Mouse (Mus musculus): ENCODE results near the gene Mapk3. TPM values are rescaled to one million over a fixed set of nuclear protein-coding genes. Genes with fewer than 3 reads are reported as not detected.

Mapk3 gene
- polyA plus RNA-seq, 1 experiment, result 117 TPM

GRCm38 (mm10) chr7:126798127-126799049 is 39.0 kb downstream of the Mapk3 start:
- H3K4me3 ChIP-seq (replicated peaks; ENCODE audit: control insufficient read depth, low read depth, low read length), result peak overlapping the region; percentile 86
- TF ChIP-seq POLR2A (IDR thresholded peaks at IDR 0.05; ENCODE audit: borderline replicate concordance, control insufficient read depth, low read depth, low read length) (no peak), CTCF (IDR thresholded peaks at IDR 0.05; ENCODE audit: control insufficient read depth, insufficient read depth, low read length) (no peak)
- peak overlapping the region; percentile 97 for H3K27ac ChIP-seq (ENCODE audit: control insufficient read depth, insufficient read depth, low read depth, low read length, poor library complexity)
- peaks cover 2% of the 10 kb centered on the region; the same call in 1 of the 2 replicates for H3K4me1 ChIP-seq (ENCODE audit: control insufficient read depth, insufficient read depth, low read length)
- 1% methylated on average over 40 of the region's 40 CpGs for WGBS

GRCm38 (mm10) chr7:126799050-126799467 is 39.7 kb downstream of the Mapk3 start:
- WGBS, result under 1% methylated on average over 36 of the region's 36 CpGs
- peaks cover 2% of the 10 kb centered on the region; the same call in 1 of the 2 replicates for H3K4me1 ChIP-seq (ENCODE audit: control insufficient read depth, insufficient read depth, low read length)
- TF ChIP-seq CTCF (IDR thresholded peaks at IDR 0.05; ENCODE audit: control insufficient read depth, insufficient read depth, low read length), result 0 out of 2 replicates have a peak, but pooled peaks have one; percentile 2
- TF ChIP-seq POLR2A (IDR thresholded peaks at IDR 0.05; ENCODE audit: borderline replicate concordance, control insufficient read depth, low read depth, low read length), result peak; percentile 92
- peak overlapping the region; percentile 86 for H3K4me3 ChIP-seq (replicated peaks; ENCODE audit: control insufficient read depth, low read depth, low read length)
- peak overlapping the region; percentile 97 for H3K27ac ChIP-seq (ENCODE audit: control insufficient read depth, insufficient read depth, low read depth, low read length, poor library complexity)

GRCm38 (mm10) chr7:126799468-126800268 is 40.3 kb downstream of the Mapk3 start:
- Histone ChIP-seq H3K4me3 (replicated peaks; ENCODE audit: control insufficient read depth, low read depth, low read length) (peak overlapping the region; percentile 86), H3K4me1 (ENCODE audit: control insufficient read depth, insufficient read depth, low read length) (peaks cover 2% of the 10 kb centered on the region; the same call in 1 of the 2 replicates), H3K27ac (ENCODE audit: control insufficient read depth, insufficient read depth, low read depth, low read length, poor library complexity) (peak overlapping the region; percentile 95)
- TF ChIP-seq POLR2A (IDR thresholded peaks at IDR 0.05; ENCODE audit: borderline replicate concordance, control insufficient read depth, low read depth, low read length), result peak; percentile 76
- TF ChIP-seq CTCF (IDR thresholded peaks at IDR 0.05; ENCODE audit: control insufficient read depth, insufficient read depth, low read length), result 0 out of 2 replicates have a peak, but pooled peaks have one; percentile 33
- 5% methylated on average over 38 of the region's 38 CpGs for WGBS

GRCm38 (mm10) chr7:126800269-126801056 is 41.1 kb downstream of the Mapk3 start:
- WGBS, result 69% methylated on average over 5 of the region's 5 CpGs
- peak overlapping the region; percentile 95 for H3K27ac ChIP-seq (ENCODE audit: control insufficient read depth, insufficient read depth, low read depth, low read length, poor library complexity)
- H3K4me3 ChIP-seq (replicated peaks; ENCODE audit: control insufficient read depth, low read depth, low read length), result no peak overlapping the region
- no peak for TF ChIP-seq CTCF (IDR thresholded peaks at IDR 0.05; ENCODE audit: control insufficient read depth, insufficient read depth, low read length)
- TF ChIP-seq POLR2A (IDR thresholded peaks at IDR 0.05; ENCODE audit: borderline replicate concordance, control insufficient read depth, low read depth, low read length), result no peak
- peaks cover 2% of the 10 kb centered on the region; the same call in 1 of the 2 replicates for H3K4me1 ChIP-seq (ENCODE audit: control insufficient read depth, insufficient read depth, low read length)

- Histone ChIP-seq H3K27ac (ENCODE audit: control insufficient read depth, insufficient read depth, low read depth, low read length, poor library complexity) (no peak overlapping the region), H3K4me3 (replicated peaks; ENCODE audit: control insufficient read depth, low read depth, low read length) (no peak overlapping the region), H3K4me1 (ENCODE audit: control insufficient read depth, insufficient read depth, low read length) (peaks cover 2% of the 10 kb centered on the region; the same call in 1 of the 2 replicates)
- TF ChIP-seq POLR2A (IDR thresholded peaks at IDR 0.05; ENCODE audit: borderline replicate concordance, control insufficient read depth, low read depth, low read length) (no peak), CTCF (IDR thresholded peaks at IDR 0.05; ENCODE audit: control insufficient read depth, insufficient read depth, low read length) (no peak)
- 91% methylated on average over 16 of the region's 16 CpGs for WGBS
Measured at GRCm38 (mm10) chr7:126801057-126801422, 41.6 kb downstream of the Mapk3 start.

GRCm38 (mm10) chr7:126802134-126802889 is 42.9 kb downstream of the Mapk3 start:
- peaks cover 2% of the 10 kb centered on the region; the same call in 1 of the 2 replicates for H3K4me1 ChIP-seq (ENCODE audit: control insufficient read depth, insufficient read depth, low read length)
- no peak for TF ChIP-seq CTCF (IDR thresholded peaks at IDR 0.05; ENCODE audit: control insufficient read depth, insufficient read depth, low read length)
- TF ChIP-seq POLR2A (IDR thresholded peaks at IDR 0.05; ENCODE audit: borderline replicate concordance, control insufficient read depth, low read depth, low read length), result no peak
- H3K27ac ChIP-seq (ENCODE audit: control insufficient read depth, insufficient read depth, low read depth, low read length, poor library complexity), result no peak overlapping the region
- 83% methylated on average over 11 of the region's 11 CpGs for WGBS
- no peak overlapping the region for H3K4me3 ChIP-seq (replicated peaks; ENCODE audit: control insufficient read depth, low read depth, low read length)

GRCm38 (mm10) chr7:126803181-126803580 is 43.8 kb downstream of the Mapk3 start:
- 59% methylated on average over 6 of the region's 6 CpGs for WGBS
- no peak for TF ChIP-seq CTCF (IDR thresholded peaks at IDR 0.05; ENCODE audit: control insufficient read depth, insufficient read depth, low read length)
- TF ChIP-seq POLR2A (IDR thresholded peaks at IDR 0.05; ENCODE audit: borderline replicate concordance, control insufficient read depth, low read depth, low read length), result no peak
- Histone ChIP-seq H3K27ac (ENCODE audit: control insufficient read depth, insufficient read depth, low read depth, low read length, poor library complexity) (no peak overlapping the region), H3K4me3 (replicated peaks; ENCODE audit: control insufficient read depth, low read depth, low read length) (no peak overlapping the region), H3K4me1 (ENCODE audit: control insufficient read depth, insufficient read depth, low read length) (peaks cover 4% of the 10 kb centered on the region)

Measured in bone marrow, adult 2 months (tissue).